Mouse (Mus musculus): ENCODE data around the gene Olfr690. TPM values are rescaled to one million over a fixed set of nuclear protein-coding genes. Genes with fewer than 3 reads are reported as not detected.

The Olfr690 gene
- 0.25 TPM for polyA plus RNA-seq (2014; fragmentation: Illumina TruSeq; extraction: RNeasy Lipid Tissue Mini Kit (QIAGEN cat#74804); ENCODE audit: low read depth, low replicate concordance)

DNA sequence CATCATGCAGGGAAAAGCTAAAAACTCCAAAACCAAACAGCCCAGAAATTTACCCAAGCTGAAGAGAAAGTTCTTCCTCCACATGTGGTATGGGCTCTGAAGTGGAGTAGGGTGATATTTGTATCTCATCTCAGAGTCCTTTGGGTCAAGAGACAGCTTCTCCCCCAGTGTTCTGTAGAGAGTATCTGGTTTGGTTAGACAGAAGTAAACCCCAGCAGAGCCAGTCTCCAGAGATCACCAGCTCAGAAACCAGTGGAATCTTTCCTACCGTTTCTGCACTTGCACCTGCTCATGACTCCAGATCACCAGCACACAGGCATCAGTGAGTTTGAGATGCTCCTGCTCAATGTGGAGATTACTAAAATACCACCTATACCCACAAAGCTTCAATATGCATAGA, at the start of gene Olfr690:
Gene Olfr690, minus strand, starts transcription at position 101 of the 400 bp plus-strand sequence.

DNA sequence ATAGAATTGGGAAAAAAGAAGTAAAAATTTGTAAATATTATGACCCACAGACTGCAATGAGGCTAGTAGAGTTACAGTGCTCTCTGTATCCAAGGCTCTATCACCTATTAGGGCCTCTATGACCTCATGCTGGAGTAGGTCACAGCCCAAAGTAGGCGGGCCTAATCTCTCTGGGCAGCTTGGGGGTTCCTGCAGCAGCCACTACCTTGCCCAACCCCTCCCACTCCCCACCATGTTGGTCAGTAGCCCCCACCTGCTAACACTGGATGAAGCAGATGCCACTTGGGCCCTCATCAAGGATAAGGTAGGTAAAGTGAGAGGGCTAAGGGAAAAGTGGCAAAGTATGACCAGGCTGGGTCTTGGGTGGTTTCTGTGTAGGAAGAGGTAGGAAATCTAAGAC, 41.0 kb upstream of the Olfr690 start, which contains the start of gene Gm5901:
Gene Gm5901, plus strand, starts transcription at position 173 of the 400 bp plus-strand sequence.

GRCm38 (mm10) chr7:105367930-105368329, 34.0 kb upstream of the Olfr690 start, which contains the start of gene Olfr692:
Olfr692 (plus strand) TSS chr7:105368230.

DNA sequence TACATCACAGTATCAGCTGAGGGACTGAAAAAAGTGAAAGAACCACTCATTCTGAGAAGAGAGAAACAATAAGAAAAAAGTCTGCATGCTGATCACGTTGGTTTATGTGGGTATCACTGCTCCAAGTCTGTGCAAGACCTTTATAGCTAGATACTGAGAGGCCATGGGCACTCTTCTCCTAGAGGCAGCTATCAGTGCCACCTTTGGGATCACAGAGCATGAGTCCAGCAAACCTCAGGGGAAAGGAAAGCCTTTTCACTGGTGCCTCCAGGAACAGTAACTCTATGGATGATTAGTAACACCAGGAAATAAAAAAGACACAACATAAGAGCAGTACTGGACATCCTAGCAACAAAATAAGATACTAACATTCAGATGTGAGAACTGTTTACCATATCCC, 8.3 kb upstream of the Olfr690 start, which contains the start of gene Olfr691:
Gene Olfr691, minus strand, starts transcription at position 101 of the 400 bp plus-strand sequence.

DNA sequence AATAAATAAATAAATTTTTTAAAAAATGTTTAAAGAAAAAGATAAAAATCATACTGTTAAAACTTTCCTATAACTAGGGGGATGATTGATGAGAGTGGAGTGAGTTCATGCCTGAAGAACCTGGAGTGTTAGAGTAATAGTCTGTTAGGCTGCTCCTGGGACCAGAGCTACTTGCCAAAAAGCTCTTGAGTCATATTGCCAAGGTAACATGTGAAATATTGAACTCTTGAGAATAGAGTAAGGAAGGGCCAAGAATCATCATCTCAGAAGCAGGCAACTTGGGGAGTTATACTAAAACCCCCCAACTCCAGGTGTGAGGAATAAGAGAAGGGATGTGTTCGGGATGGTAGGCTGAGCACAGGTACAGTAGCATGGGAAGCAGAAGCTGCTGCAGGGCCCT, 23.0 kb downstream of the Olfr690 start, which contains the start of gene Olfr689:
Gene Olfr689, plus strand, starts transcription at position 301 of the 400 bp plus-strand sequence.

DNA sequence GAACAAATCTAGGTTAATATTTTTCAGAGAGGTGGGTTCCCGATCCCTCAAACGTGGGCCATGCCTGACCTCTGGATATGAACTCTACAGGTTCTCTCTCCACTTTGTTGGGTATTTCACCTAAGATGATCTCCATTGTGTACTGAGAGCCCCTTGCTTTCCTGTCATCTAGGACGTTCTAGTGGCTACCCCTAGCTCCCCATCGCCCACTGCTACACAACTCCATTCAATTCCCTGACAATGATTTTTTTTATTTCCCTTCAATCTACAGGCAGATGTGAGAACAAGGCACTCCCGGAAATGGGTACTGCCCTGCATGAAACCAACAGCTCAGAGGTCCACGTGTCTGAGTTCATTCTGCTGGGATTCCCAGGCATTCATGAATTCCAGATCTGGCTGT, 46.1 kb downstream of the Olfr690 start, which contains the start of gene Olfr688:
Gene Olfr688, plus strand, starts transcription at position 301 of the 400 bp plus-strand sequence.

Other genes with a start within 250 kb of the Olfr690 start
- not detected for gene Olfr680-ps1, start 241.3 kb downstream of the Olfr690 start, polyA plus RNA-seq (2014; fragmentation: Illumina TruSeq; extraction: RNeasy Lipid Tissue Mini Kit (QIAGEN cat#74804); ENCODE audit: low read depth, low replicate concordance)
- gene Olfr681, start 217.3 kb downstream of the Olfr690 start, polyA plus RNA-seq (2014; fragmentation: Illumina TruSeq; extraction: RNeasy Lipid Tissue Mini Kit (QIAGEN cat#74804); ENCODE audit: low read depth, low replicate concordance): not detected
- gene Olfr683, start 187.1 kb downstream of the Olfr690 start, polyA plus RNA-seq (2014; fragmentation: Illumina TruSeq; extraction: RNeasy Lipid Tissue Mini Kit (QIAGEN cat#74804); ENCODE audit: low read depth, low replicate concordance): not detected
- gene Olfr684, start 170.5 kb downstream of the Olfr690 start, polyA plus RNA-seq (2014; fragmentation: Illumina TruSeq; extraction: RNeasy Lipid Tissue Mini Kit (QIAGEN cat#74804); ENCODE audit: low read depth, low replicate concordance): not detected
- not detected for gene Olfr685, start 148.1 kb downstream of the Olfr690 start, polyA plus RNA-seq (2014; fragmentation: Illumina TruSeq; extraction: RNeasy Lipid Tissue Mini Kit (QIAGEN cat#74804); ENCODE audit: low read depth, low replicate concordance)
- gene Olfr686, start 126.6 kb downstream of the Olfr690 start, polyA plus RNA-seq (2014; fragmentation: Illumina TruSeq; extraction: RNeasy Lipid Tissue Mini Kit (QIAGEN cat#74804); ENCODE audit: low read depth, low replicate concordance): not detected
- gene Olfr688, start 46.0 kb downstream of the Olfr690 start, polyA plus RNA-seq (2014; fragmentation: Illumina TruSeq; extraction: RNeasy Lipid Tissue Mini Kit (QIAGEN cat#74804); ENCODE audit: low read depth, low replicate concordance): not detected
- not detected for gene Olfr689, start 22.9 kb downstream of the Olfr690 start, polyA plus RNA-seq (2014; fragmentation: Illumina TruSeq; extraction: RNeasy Lipid Tissue Mini Kit (QIAGEN cat#74804); ENCODE audit: low read depth, low replicate concordance)
- gene Olfr691, start 8.2 kb upstream of the Olfr690 start, polyA plus RNA-seq (2014; fragmentation: Illumina TruSeq; extraction: RNeasy Lipid Tissue Mini Kit (QIAGEN cat#74804); ENCODE audit: low read depth, low replicate concordance): 0.31 TPM
- gene Olfr692, start 34.1 kb upstream of the Olfr690 start, polyA plus RNA-seq (2014; fragmentation: Illumina TruSeq; extraction: RNeasy Lipid Tissue Mini Kit (QIAGEN cat#74804); ENCODE audit: low read depth, low replicate concordance): not detected
- gene Gm5901, start 40.9 kb upstream of the Olfr690 start, polyA plus RNA-seq (2014; fragmentation: Illumina TruSeq; extraction: RNeasy Lipid Tissue Mini Kit (QIAGEN cat#74804); ENCODE audit: low read depth, low replicate concordance): 3.9 TPM
- gene Fam160a2, start 66.0 kb upstream of the Olfr690 start, polyA plus RNA-seq (2014; fragmentation: Illumina TruSeq; extraction: RNeasy Lipid Tissue Mini Kit (QIAGEN cat#74804); ENCODE audit: low read depth, low replicate concordance): 9.2 TPM
- gene Cnga4, start 70.5 kb upstream of the Olfr690 start, polyA plus RNA-seq (2014; fragmentation: Illumina TruSeq; extraction: RNeasy Lipid Tissue Mini Kit (QIAGEN cat#74804); ENCODE audit: low read depth, low replicate concordance): 1.8 TPM
- not detected for gene Cckbr, start 91.6 kb upstream of the Olfr690 start, polyA plus RNA-seq (2014; fragmentation: Illumina TruSeq; extraction: RNeasy Lipid Tissue Mini Kit (QIAGEN cat#74804); ENCODE audit: low read depth, low replicate concordance)
- gene Cavin3, start 148.2 kb upstream of the Olfr690 start, polyA plus RNA-seq (2014; fragmentation: Illumina TruSeq; extraction: RNeasy Lipid Tissue Mini Kit (QIAGEN cat#74804); ENCODE audit: low read depth, low replicate concordance): 0.69 TPM
- 0.62 TPM for gene Smpd1, start 220.3 kb upstream of the Olfr690 start, polyA plus RNA-seq (2014; fragmentation: Illumina TruSeq; extraction: RNeasy Lipid Tissue Mini Kit (QIAGEN cat#74804); ENCODE audit: low read depth, low replicate concordance)
- gene Apbb1, start 247.5 kb upstream of the Olfr690 start, polyA plus RNA-seq (2014; fragmentation: Illumina TruSeq; extraction: RNeasy Lipid Tissue Mini Kit (QIAGEN cat#74804); ENCODE audit: low read depth, low replicate concordance): 0.71 TPM

Data from testis, adult 10 weeks (tissue).